Mouse (Mus musculus): ENCODE data around the gene Gm10645. TPM values are rescaled to one million over a fixed set of nuclear protein-coding genes. Genes with fewer than 3 reads are reported as not detected.

Gene Gm10645
- total RNA-seq (2021), result not detected
- long read RNA-seq, experiment 1, result 0 reads
- long read RNA-seq, experiment 2, result 0 reads

DNA sequence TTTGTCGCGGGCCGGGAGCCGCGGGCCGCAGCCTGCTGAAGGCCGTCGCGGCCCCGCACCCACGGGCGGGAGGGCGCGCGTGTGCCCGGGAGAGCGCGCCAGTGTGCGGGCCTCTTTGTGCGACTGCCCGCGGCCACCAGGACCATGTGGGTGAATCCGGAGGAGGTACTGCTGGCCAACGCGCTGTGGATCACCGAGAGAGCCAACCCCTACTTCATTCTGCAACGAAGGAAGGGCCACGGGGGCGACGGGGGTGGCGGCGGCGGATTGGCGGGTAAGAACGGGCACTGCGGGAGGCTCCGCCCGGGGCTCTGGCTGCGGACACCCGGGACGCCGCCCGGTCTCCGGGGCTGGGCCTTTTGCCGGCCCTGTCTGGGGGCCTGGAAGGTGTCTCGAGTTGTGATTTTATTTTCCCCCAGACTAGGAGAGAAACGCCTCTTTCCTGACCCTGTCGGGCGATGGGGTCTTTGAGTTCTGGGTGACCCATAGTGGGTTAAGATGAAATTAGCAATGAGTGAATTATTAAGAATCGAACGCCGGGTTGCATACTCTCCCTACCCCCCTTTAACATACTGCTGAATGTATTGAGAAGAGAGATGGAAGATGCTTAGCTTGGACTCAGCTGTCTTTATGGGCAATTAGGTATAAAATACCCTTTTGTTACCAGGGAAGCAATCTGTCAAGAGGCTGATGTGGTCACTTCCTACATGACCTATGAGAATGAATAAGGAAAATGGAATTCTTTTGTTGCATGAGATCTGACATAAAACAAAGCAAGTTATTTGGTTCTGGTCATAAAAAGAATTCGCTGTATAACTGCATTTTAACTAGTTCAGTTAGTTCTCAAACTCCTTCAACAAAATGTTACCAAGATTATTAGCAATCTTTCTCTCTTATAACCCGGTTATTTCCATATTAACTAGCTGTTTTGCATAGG is at the start of gene Gm10645:
Gene Gm10645, minus strand, starts transcription at position 240 of the 937 bp plus-strand sequence.
- DNase-seq (ENCODE audit: low spot score), result peak; percentile 19

DNA sequence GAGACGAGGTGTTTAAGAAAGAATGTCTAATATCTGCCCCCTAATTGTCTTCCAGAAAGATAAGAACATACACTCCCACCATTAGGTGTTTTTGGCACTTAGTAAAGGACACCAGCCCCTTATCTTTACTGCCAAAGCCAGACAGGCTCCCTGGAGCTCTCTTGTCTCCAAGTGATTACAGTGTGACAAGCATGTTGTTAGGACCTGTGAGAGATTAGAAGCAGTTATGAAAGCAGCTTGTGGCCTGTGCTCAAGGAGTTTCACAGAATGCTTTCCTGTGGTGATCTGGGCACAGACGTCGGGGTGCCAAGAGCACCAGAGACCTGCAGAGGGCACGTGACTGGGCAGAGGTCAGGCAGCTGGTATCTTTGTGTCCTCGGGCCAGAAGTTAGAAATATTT is 49.1 kb upstream of the Gm10645 start:
- no peak for DNase-seq (ENCODE audit: low spot score)

DNA sequence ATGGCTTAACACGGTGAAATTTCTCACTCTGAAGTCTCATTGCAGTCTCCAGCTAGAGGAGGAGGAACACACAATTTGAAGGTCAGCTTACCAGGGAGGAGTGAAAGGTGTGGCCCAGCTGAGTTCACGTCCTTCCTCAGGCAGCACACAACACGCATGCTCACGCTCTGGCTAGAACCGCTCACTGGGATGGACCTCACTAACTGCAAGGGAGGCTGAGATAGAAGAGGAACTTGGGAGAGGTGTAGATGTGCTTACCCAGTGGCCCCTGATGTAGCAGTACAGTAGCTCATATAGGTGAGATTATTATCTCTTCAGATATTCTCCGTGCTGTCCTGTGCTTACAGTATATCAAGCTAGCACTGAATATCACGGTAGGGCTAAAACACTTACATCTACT is 44.7 kb upstream of the Gm10645 start:
- no peak for DNase-seq (ENCODE audit: low spot score)

DNA sequence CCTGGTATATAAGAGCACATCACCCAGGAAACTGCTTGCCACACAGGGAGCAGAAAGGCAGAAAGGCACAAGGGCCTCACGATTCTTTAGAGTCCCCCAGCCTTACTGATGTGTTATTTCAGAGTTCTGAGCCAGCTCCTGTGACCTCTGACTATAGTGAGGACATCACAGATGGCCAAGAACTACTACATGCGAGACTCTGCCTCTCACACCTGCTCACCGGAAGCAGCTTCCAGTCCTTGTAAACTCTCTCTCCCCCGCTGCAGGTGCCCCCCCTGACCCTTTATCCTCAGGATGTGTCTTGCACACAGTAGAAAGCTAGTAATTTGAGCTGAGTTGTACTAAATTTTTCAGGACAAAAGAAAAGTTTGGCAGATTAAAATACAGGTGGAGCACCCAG is 43.6 kb upstream of the Gm10645 start:
- DNase-seq (ENCODE audit: low spot score), result no peak

DNA sequence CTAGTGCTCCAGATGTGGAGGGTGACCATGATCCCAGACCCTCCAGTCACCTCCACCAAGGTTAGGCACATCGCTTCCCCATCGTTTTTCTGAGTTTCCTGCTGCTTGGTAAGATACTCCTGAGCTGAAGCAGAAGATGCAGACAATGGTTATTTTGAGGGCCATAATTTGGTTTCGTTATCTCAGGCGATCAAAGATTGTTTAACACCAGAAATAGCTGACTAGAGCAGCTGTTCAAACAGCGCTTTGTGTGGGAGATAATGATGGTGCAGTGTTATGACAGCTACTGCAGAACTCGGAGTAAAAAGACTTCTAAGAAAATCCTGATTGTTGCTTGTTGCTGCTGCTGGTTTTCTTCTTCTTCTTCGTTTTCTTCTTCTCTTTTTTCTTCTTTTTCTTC is 39.9 kb upstream of the Gm10645 start:
- no peak for DNase-seq (ENCODE audit: low spot score)

DNA sequence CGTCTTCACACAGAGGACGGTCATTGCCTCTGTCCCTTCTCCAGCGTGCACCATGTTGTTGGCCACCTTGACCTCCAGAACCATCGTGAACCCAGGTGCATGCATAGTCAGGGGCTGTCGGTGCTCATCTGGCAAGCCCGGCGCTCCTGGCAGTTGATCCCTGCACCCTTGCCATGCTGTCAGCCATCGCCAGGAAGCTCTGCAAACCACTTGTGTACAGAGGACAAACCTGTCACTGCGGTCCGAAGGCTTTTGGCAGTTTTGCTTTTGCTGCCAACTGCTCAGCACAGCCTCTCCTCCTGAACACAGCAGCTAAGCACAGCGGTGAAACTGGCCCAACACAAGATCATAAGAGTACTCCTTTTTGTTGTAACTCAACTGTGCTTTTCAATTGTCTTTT is 37.0 kb upstream of the Gm10645 start:
- DNase-seq (ENCODE audit: low spot score), result no peak

DNA sequence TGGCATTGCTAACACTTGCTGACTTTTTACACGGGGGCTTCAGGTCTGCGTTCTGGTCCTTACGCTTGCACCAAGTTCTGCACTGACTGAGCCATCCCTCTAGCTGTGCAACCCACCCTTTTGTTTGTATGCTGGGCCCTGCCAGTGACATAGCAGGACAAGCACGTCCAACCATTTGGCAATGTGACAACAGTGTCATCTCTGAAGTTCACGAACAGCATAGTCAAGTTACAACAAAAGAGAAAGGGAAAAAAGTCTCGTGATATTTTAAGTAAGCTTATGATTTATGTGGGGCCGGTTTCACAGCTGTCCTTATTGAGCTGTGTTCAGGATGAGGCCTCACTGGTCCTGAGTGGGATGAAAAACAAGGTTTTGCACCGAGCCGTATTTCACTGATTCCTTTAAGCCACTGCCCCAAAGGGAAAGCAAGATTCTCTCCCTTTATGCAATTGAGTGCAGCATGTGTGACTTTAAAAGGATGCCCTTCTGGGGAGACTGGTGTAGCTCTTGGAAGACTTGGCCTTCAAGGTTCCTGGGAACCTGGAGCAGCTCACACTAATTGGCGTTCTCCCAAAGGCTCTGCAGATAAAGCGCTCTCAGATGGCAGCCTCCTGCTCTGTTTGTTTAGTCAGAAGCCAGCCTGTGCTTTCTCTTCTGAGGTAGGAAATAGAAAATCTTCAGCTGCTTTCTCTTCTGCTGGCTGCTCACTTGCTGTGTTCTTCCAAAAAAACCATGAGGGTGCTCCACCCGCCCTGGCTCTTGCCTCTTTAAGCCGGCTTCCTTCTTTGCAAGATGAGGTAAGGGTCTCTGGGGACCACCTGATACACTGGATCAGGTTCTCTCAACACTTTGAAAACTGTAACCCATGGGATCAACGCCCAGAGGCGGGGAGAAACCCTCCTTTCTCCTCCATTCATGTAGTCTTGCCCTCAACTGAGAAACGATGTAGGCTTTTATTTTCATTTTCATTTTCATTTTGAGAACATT is 34.5 kb upstream of the Gm10645 start:
- peak; percentile 19 for DNase-seq (ENCODE audit: low spot score)

DNA sequence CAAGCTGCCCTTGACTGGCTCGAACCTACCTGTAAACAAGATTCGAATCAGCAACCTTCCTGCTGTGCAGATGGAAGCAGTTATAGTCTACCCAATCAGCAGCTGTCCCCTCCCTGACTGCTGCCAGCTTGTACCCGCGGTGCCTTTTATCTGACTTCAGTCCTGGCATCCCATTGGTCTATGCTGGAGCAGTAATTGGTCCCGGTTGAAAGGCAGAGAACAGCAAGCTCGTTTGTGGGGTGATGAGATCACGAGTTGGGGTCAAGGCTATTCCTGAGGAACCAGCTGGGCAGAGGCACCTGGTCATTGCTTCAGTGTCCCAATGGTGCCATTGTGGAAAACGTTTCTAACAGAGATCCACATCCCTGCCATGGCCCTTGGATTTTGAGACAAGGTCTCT is 33.7 kb upstream of the Gm10645 start:
- no peak for DNase-seq (ENCODE audit: low spot score)

DNA sequence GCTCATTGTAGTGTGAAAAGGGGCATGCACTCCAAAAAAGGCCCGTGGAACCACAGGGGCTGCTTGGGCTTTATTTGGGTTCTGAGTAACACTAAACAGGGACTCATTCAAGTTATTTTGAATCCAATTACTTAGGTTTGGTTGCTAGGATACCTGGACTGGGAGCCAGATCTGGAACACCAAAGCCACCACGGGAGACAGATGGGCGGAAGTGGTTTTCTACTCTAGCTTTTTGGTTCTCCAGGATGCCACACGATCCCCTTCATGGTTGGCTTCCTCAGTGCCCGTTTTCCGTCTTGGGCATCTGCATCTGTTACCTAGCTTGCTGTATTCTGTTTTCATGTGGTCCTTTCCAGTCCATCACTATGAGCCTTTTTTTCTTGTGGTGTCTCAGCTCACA is 30.1 kb upstream of the Gm10645 start:
- DNase-seq (ENCODE audit: low spot score), result no peak

DNA sequence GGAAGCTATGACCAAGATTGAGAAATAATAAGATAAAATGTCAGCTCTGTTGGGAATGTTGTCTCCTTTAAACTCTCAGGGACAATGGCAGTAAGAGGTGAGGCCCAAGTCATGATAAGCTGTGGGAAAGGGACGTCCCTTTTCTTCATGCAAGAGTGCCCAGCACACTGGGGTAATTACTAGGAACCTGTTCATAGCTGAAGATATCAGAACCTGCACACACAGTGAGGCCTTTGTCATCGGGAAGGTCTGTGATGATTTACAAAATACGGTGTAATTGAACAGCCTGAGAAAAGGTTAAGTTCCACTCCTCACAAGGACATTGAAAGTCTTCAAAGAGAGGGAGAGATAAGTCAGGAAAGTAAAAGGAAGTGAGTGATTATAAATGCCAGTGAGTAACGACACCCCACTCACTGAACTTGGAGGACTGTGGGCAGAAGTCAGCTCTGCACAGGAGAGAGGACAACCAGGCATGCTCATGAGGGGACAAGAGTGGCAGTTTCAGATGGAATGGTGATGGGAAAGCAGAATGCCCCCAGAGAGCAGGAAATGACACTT is 23.6 kb upstream of the Gm10645 start:
- no peak for DNase-seq (ENCODE audit: low spot score)

DNA sequence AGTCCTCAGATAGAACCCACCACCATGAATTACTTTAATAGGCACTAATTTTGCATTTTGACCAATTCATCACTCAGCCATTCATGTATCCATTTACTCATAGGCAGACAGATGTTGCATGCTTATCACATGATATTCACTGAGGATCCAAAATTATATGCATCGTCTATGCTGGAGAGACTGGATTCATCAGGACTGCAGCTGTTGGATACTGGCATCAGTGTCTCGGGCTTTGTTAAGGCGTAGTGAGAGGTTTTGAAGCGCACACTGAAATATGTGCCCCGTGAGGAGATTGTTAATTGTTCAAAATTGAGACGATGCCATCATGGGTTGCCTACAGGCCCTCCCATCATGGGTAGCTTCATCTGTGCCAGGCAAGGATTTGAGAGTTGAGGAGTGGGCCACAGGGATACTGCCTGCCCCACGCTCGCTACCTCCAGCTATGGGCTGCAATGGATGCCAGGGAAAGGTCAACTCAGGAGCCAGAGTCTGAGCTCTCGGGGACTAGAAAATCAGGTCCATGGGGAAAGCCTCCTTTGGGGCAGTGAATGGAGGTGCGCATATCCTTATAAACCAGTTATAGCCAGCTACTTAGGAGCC is 21.5 kb upstream of the Gm10645 start:
- no peak for DNase-seq (ENCODE audit: low spot score)

DNA sequence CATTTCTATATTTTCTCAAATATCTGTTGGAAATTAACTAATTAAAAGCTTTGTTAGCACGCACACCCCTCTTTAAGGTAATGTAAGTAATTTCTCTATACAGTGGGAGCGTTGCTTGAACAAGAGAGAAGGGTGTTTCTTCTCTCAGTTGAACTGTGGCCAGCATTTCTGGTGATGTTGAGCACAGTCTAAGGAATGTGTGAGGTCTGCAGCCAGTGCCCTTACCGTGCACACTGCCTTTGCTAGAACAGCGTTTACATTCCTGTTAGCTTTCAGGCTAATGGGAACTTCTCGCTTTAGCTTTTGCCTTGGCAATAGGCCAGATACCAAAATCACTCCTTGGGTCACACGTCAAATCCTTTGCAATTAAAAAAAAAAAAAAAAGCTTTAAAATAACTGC is 20.4 kb upstream of the Gm10645 start:
- DNase-seq (ENCODE audit: low spot score), result no peak

DNA sequence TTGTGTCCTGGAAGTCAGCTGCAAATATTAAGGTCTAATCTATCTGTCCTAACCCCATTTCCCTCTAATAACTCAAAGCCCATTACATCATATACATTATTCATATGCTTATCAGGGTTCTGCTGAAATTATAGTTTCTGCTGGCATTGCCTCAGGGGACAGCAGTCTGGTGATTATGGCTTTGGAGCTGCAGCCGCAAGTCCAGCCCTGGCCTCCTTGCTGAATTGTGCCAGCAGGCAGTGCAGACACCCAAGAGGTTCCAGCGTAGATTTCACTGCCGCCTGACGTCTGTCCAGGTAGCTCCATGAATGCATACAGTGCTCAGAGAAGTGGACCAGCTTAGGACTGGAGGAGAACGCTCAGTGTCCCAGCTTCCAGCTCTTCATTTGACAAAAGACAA is 16.8 kb upstream of the Gm10645 start:
- DNase-seq (ENCODE audit: low spot score), result no peak

DNA sequence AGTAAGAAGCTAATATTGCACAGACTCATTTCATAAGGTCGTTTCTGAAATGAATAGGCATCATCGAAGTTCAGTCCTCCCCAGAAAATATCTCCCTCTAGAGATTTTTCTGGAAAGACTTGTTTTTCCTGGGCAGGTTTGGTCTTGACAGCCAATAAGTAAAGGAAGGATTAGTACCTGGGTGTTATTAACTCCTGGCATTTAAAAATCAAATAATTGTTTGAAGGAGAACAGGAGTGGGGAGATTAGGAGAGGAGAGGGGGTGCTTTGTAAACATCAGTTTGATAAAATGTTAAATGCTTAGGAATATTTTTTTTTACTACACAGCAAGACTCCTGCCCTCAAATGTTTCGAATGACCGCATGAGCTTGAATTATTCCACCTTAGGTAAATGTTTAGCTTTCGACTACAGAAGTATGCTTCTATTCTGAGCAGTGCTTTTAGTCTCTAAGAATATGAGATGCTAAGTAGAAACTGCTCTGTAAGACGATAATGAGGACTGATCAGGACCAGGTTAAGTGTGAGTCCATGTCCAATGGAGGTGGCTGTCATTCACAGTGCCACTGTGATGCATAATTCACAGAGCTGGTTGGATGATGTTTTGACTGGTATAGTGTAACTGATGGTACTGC is 16.0 kb upstream of the Gm10645 start:
- DNase-seq (ENCODE audit: low spot score), result no peak

DNA sequence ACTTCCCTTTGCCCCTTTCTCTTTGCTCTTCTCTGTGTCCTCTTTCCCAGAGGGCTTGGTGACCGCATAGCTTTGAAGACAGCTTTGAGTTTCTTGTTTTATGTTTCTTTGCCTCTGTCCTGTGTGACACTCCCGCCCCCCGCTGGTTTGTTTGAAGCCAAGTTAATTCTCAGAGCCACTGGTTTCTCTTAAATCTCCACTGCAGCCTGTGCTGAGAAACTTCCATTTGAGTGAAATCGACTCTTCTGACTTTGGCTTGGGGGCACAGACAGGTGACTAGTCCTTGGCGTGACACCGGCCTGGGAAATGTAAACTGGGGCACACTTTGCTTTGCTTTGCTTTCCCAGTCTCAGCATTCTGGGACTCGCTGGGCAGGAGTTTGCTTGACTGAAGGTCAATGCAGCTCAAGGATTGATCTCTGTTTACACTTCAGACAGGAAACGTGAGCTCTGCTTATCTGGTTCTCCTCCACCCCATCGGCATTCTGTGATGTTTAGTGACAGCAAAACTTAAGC is 12.3 kb upstream of the Gm10645 start:
- no peak for DNase-seq (ENCODE audit: low spot score)

DNA sequence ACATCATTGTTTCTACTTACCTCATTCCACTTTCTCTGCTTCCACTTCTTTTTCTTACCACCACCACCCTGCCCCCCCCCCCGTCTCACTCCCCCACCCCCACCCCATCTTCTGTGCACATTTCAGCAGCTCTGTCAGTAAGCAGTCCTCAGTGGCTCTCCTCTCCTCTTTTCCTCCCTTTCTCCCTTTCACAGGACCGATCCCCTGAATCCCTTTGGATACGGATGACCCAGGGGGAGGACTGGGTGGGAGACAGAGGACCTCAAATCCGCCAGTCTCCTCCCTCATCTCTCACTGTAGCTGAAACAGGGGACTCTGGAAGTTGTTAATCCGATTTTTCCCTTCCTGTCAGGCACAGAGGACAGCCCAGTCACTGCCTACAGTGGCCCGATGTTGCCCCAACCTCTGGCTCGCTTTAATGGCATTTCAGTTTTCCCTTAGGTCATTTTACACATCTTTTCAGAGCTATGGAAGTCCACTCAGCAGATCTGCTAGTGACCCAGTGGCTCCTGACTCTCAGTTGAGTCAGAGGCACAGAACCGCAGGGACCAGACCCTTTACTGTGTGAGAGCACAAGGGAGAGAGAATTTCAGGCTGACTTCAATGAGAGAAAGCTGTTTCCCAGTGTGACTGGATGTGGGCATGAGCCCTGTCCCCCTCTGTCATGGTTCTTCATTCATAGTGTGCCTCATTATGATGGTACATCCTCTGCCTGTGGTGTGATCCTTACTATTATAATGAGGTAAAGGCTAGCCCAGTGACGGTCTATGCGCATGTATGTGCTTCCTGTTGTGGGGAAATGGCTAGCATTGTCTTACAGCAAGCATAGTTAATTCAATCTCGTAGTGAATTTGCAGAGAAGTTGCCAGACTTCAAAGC is 11.6 kb upstream of the Gm10645 start:
- DNase-seq (ENCODE audit: low spot score), result no peak

DNA sequence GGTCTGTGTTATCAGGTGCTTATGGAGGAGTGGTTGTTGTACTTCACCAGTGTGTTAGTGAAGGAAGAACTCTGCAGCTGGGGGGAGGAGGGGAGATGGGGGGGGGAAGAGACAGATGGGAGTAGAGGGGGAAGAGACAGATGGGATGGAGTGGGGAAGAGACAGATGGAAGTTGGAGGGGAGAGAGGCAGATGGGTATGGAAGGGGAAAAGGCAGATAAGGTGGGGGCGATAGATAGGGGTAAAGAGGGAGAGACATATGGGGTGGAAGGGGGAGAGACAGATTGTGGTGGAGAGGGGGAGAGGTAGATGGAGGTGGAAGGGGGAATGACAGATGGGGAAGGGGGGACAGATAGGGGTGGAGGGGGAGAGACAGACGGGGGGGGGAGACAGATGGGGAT is 10.8 kb upstream of the Gm10645 start:
- DNase-seq (ENCODE audit: low spot score), result no peak

DNA sequence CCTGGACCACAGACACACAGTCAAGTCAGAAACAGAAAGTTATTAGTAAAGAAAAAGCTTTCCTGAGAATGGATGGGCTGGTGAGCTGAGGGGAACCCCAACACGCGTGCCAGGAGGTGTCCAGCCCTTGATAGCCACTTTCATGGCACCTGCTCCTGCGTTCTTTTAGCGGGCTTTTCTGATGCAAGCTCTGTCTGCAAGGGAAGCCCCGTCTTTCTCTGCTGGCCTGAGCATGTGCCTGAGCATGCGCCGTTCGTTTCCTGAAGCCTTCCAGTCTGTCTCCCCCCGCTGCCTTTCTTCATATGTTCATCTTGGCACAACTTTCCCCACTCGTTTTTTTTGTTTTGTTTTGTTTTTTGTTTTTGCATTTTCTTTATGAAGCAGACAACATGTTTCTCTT is 9.7 kb upstream of the Gm10645 start:
- no peak for DNase-seq (ENCODE audit: low spot score)

DNA sequence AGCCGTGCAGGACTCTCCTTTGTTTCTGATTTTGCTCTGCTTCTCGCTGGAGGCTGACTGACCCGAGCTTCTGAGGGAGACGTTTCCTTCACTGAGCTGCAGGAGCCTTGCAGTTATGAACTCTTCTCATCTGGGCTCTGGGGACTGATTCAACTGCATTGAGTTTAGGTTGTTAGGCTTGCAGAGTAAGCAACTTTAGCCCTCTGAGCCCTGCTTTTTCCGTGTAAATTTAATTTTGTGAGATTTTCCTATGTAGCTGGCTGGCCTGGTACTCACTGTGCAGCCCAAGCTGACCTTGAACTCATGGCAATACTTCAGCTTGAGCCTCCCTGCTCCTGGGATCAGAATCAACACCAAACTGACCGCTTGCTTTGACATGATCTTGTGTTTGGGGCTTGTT is 4.9 kb upstream of the Gm10645 start:
- DNase-seq (ENCODE audit: low spot score), result no peak

DNA sequence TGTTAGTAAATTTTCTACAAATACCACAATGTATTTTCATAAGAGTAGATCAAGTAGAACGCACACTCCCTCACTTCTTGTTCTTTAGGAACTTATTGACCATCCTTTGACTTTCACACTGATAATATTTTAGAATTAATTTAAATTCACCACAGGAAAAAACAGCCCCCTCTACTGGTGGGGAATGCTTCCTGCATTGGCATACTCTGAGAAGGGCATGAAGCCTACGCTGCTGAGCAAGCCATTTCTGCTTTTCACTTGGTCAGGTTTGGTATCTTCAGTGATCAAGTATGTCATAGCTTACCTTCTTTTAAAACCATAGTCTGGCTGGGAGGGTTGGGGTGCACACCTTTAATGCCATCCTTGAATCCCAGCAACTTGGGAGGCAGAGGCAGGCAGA is 3.7 kb upstream of the Gm10645 start:
- DNase-seq (ENCODE audit: low spot score), result peak; percentile 10

All from gastrocnemius, adult 18-20 months (tissue).